In genomic region chr8:4436546-4436945, GRCm38 (mm10) we compare ENCODE assay signal across 26 mouse cellular contexts. TPM values are rescaled to one million over a fixed set of nuclear protein-coding genes. Genes with fewer than 3 reads are reported as not detected.
"Had no signal": no experiment of that assay in that cellular context is flagged by ENCODE, and none has a peak within 500 bp of the region (broad histone marks: within the 10 kb centered on the region; RNA-seq: fewer than 3 reads in every experiment).

No protein-coding gene starts in this region.

- DNase-seq: cerebellum, adult 9-11 months; cerebellum, postnatal 10 days; cerebellum, postnatal 14 days; cerebellum, postnatal 25 days; cerebellum, postnatal 36 days; embryo, embryonic 11 days; forebrain, postnatal 0 days; gastrocnemius, adult 2 months; gastrocnemius, postnatal 10 days; gastrocnemius, postnatal 14 days; gastrocnemius, postnatal 25 days; gastrocnemius, postnatal 36 days; heart, adult 11 months; heart, adult 18-20 months; heart, adult 2 months had no signal

- H3K36me3 ChIP-seq: embryonic facial prominence, embryonic 10.5 days; embryonic facial prominence, embryonic 12.5 days; embryonic facial prominence, embryonic 13.5 days; embryonic facial prominence, embryonic 15.5 days; forebrain, embryonic 10.5 days; forebrain, embryonic 12.5 days; forebrain, embryonic 15.5 days had no signal

- H3K27me3 ChIP-seq: embryonic facial prominence, embryonic 12.5 days; embryonic facial prominence, embryonic 13.5 days; embryonic facial prominence, embryonic 15.5 days; forebrain, embryonic 12.5 days; forebrain, embryonic 13.5 days; forebrain, embryonic 15.5 days had no signal

- H3K4me1 ChIP-seq: embryonic facial prominence, embryonic 10.5 days; embryonic facial prominence, embryonic 12.5 days; embryonic facial prominence, embryonic 13.5 days; embryonic facial prominence, embryonic 15.5 days; forebrain, embryonic 13.5 days; forebrain, embryonic 15.5 days had no signal

- ATAC-seq: forebrain, embryonic 13.5 days; forebrain, embryonic 14.5 days; forebrain, embryonic 15.5 days; forebrain, embryonic 16.5 days; forebrain, postnatal 0 days had no signal

- H3K4me2 ChIP-seq: embryonic facial prominence, embryonic 12.5 days; embryonic facial prominence, embryonic 13.5 days; embryonic facial prominence, embryonic 15.5 days; forebrain, embryonic 12.5 days; forebrain, embryonic 13.5 days; forebrain, embryonic 15.5 days had no signal

- H3K9ac ChIP-seq: embryonic facial prominence, embryonic 12.5 days; embryonic facial prominence, embryonic 13.5 days; embryonic facial prominence, embryonic 15.5 days; forebrain, embryonic 12.5 days; forebrain, embryonic 13.5 days; forebrain, embryonic 15.5 days; forebrain, postnatal 0 days had no signal

- H3K9me3 ChIP-seq: embryonic facial prominence, embryonic 10.5 days; embryonic facial prominence, embryonic 12.5 days; embryonic facial prominence, embryonic 13.5 days; embryonic facial prominence, embryonic 15.5 days; forebrain, embryonic 12.5 days; forebrain, embryonic 13.5 days; forebrain, embryonic 15.5 days had no signal

- H3K4me3 ChIP-seq: embryonic facial prominence, embryonic 10.5 days; embryonic facial prominence, embryonic 12.5 days; embryonic facial prominence, embryonic 13.5 days; embryonic facial prominence, embryonic 15.5 days; erythroblast, embryonic 14.5 days; forebrain, embryonic 10.5 days; forebrain, embryonic 12.5 days; forebrain, embryonic 13.5 days; forebrain, embryonic 15.5 days; gastrocnemius, adult 2 months; heart, adult 2 months had no signal

- H3K27ac ChIP-seq: embryonic facial prominence, embryonic 10.5 days; embryonic facial prominence, embryonic 12.5 days; embryonic facial prominence, embryonic 13.5 days; embryonic facial prominence, embryonic 15.5 days; forebrain, embryonic 10.5 days; forebrain, embryonic 12.5 days; forebrain, embryonic 13.5 days; forebrain, embryonic 15.5 days; gastrocnemius, adult 2 months; heart, adult 2 months had no signal

RNA-seq across cellular contexts. Expression of gene Cers4, which starts 56.3 kb away (rescaled TPM):
- polyA plus RNA-seq: erythroblast, embryonic 14.5 days had no signal
